Mouse (Mus musculus) hindbrain, postnatal 0 days (tissue): ENCODE measurements around the gene Amz2. TPM values are rescaled to one million over a fixed set of nuclear protein-coding genes. Genes with fewer than 3 reads are reported as not detected.

Experiments used
- ATAC-seq: fragments of 200-750 bp; cut with Nextera tagmentation; 2 replicates; pipeline ENCODE4 v1.8.0; 2017; ENCODE audit warnings: mild to moderate bottlenecking, moderate TSS enrichment, moderate library complexity
- DNase-seq: peaks from one replicate; pipeline ENCODE4 v3.0.0-alpha.2; 2015; ENCODE audit warnings: low spot score
- H3K27ac ChIP-seq: fragments of 300-500 bp; sonication (generic); 2 replicates; pipeline ENCODE4 v1.5.1; 2014; ENCODE audit warnings: mild to moderate bottlenecking
- H3K27me3 ChIP-seq: fragments of 300-500 bp; sonication (generic); 2 replicates; pipeline ENCODE4 v1.6.1; 2014; ENCODE audit warnings: low read length, mixed read lengths; ENCODE audit not compliant: insufficient read depth
- H3K36me3 ChIP-seq: fragments of 300-500 bp; sonication (generic); 2 replicates; pipeline ENCODE4 v1.6.1; 2014; ENCODE audit warnings: low read length, mixed read lengths; ENCODE audit not compliant: insufficient read depth
- H3K4me1 ChIP-seq: fragments of 300-500 bp; sonication (generic); 2 replicates; pipeline ENCODE4 v1.6.1; 2014; ENCODE audit warnings: antibody characterized with exemption, low read length, mixed read lengths; ENCODE audit not compliant: insufficient read depth
- H3K4me2 ChIP-seq: fragments of 300-500 bp; sonication (generic); 2 replicates; pipeline ENCODE4 v1.6.1; 2014; ENCODE audit warnings: low read depth, mild to moderate bottlenecking, low read length, moderate library complexity, mixed read lengths
- H3K4me3 ChIP-seq: fragments of 300-500 bp; sonication (generic); 2 replicates; pipeline ENCODE4 v1.5.1; 2014; ENCODE audit warnings: low read length
- H3K9ac ChIP-seq: fragments of 300-500 bp; sonication (generic); replicated peaks from 2 replicates; pipeline ENCODE4 v1.6.1; 2014; ENCODE audit warnings: mild to moderate bottlenecking, low read length, moderate library complexity, mixed read lengths
- H3K9me3 ChIP-seq: fragments of 300-500 bp; sonication (generic); 2 replicates; pipeline ENCODE4 v1.6.1; 2016; ENCODE audit warnings: low read length, mixed read lengths
- CTCF ChIP-seq: IDR thresholded peaks from 2 replicates; pipeline ENCODE4 v1.5.1; 2016; ENCODE audit warnings: antibody characterized with exemption, control low read depth, low read depth
- WGBS: fragments of 180-500 bp; shearing (Covaris S2); extraction: QIAGEN DNeasy Blood & Tissue Kit; methylation state at CpG from one replicate; pipeline ENCODE4 v1.1.7; 2014; 5-methylcytosine and 5-hydroxymethylcytosine counted together
- polyA plus RNA-seq: library from polyadenylated mRNA; unstranded; fragments of >200 nt; fragmentation: Nextera tagmentation; extraction: Ambion mirVana; gene quantifications from 2 replicates; pipeline ENCODE4 v1.2.1, GENCODE M21; 2015
- total RNA-seq: library from RNA; depleted of rRNA; stranded (reverse); fragments of >200 nt; gene quantifications from 2 replicates; pipeline ENCODE4 v1.2.3, GENCODE M21; 2014

The Amz2 gene
- total and polyA plus RNA-seq, 2 experiments from 2014 or later = 38.4 to 145 TPM

- no peaks in the 10 kb centered on the region for H3K27me3 ChIP-seq
- no peak overlapping the region for H3K9ac ChIP-seq
- H3K27ac ChIP-seq = no peak overlapping the region
- DNase-seq (no peak), ATAC-seq (no peak)
- no peak overlapping the region for H3K4me2 ChIP-seq
- WGBS = 92% methylated on average over 11 of the region's 11 CpGs
- H3K36me3 ChIP-seq = peaks cover 10% of the 10 kb centered on the region; the same call in 1 of the 2 replicates
- no peaks in the 10 kb centered on the region for H3K4me1 ChIP-seq
- no peak for TF ChIP-seq CTCF
- no peaks in the 10 kb centered on the region for H3K9me3 ChIP-seq
- H3K4me3 ChIP-seq = no peak overlapping the region
Measured at GRCm38 (mm10) chr11:109458165-109458564, 32.4 kb downstream of the Amz2 start.

GRCm38 (mm10) chr11:109460586-109460985 lies 34.8 kb downstream of the Amz2 start:
- TF ChIP-seq CTCF = no peak
- Histone ChIP-seq H3K36me3 (peaks cover 6% of the 10 kb centered on the region; the same call in 1 of the 2 replicates), H3K4me1 (no peaks in the 10 kb centered on the region), H3K9me3 (no peaks in the 10 kb centered on the region), H3K4me2 (no peak overlapping the region), H3K4me3 (no peak overlapping the region), H3K9ac (no peak overlapping the region), H3K27ac (no peak overlapping the region), H3K27me3 (no peaks in the 10 kb centered on the region)
- WGBS = 73% methylated on average over 5 of the region's 5 CpGs
- ATAC-seq (no peak), DNase-seq (no peak)

- TF ChIP-seq CTCF = no peak
- Histone ChIP-seq H3K27me3 (no peaks in the 10 kb centered on the region), H3K36me3 (0 out of 2 replicates have a peak, but pooled peaks cover 6% of the 10 kb centered on the region), H3K9me3 (no peaks in the 10 kb centered on the region), H3K4me2 (no peak overlapping the region), H3K9ac (no peak overlapping the region), H3K27ac (no peak overlapping the region), H3K4me3 (no peak overlapping the region), H3K4me1 (no peaks in the 10 kb centered on the region)
- ATAC-seq (no peak), DNase-seq (no peak)
- 92% methylated on average over 4 of the region's 4 CpGs for WGBS
Measured at GRCm38 (mm10) chr11:109465068-109465467, 39.3 kb downstream of the Amz2 start.

GRCm38 (mm10) chr11:109466987-109467386 lies 41.2 kb downstream of the Amz2 start:
- H3K27ac ChIP-seq = no peak overlapping the region
- H3K4me3 ChIP-seq = no peak overlapping the region
- peaks cover 3% of the 10 kb centered on the region; the same call in 1 of the 2 replicates for H3K4me1 ChIP-seq
- ATAC-seq (no peak), DNase-seq (no peak)
- 0 out of 2 replicates have a peak, but pooled peaks cover 6% of the 10 kb centered on the region for H3K36me3 ChIP-seq
- H3K9me3 ChIP-seq = no peaks in the 10 kb centered on the region
- H3K9ac ChIP-seq = no peak overlapping the region
- TF ChIP-seq CTCF = no peak
- WGBS = 84% methylated on average over 8 of the region's 8 CpGs
- no peaks in the 10 kb centered on the region for H3K27me3 ChIP-seq
- H3K4me2 ChIP-seq = no peak overlapping the region

- no peak overlapping the region for H3K4me3 ChIP-seq
- H3K9me3 ChIP-seq = no peaks in the 10 kb centered on the region
- H3K27ac ChIP-seq = no peak overlapping the region
- no peak overlapping the region for H3K9ac ChIP-seq
- TF ChIP-seq CTCF = no peak
- H3K27me3 ChIP-seq = no peaks in the 10 kb centered on the region
- H3K4me2 ChIP-seq = no peak overlapping the region
- ATAC-seq (no peak), DNase-seq (no peak)
- peaks cover 3% of the 10 kb centered on the region; the same call in 1 of the 2 replicates for H3K4me1 ChIP-seq
- 0 out of 2 replicates have a peak, but pooled peaks cover under 1% of the 10 kb centered on the region for H3K36me3 ChIP-seq
- WGBS = 82% methylated on average over 5 of the region's 5 CpGs
Measured at GRCm38 (mm10) chr11:109468133-109468532, 42.4 kb downstream of the Amz2 start.

- Histone ChIP-seq H3K27me3 (no peaks in the 10 kb centered on the region), H3K4me2 (no peak overlapping the region), H3K36me3 (no peaks in the 10 kb centered on the region), H3K27ac (no peak overlapping the region), H3K9me3 (no peaks in the 10 kb centered on the region), H3K4me3 (no peak overlapping the region), H3K9ac (no peak overlapping the region), H3K4me1 (peaks cover 3% of the 10 kb centered on the region; the same call in 1 of the 2 replicates)
- no peak for DNase-seq
- ATAC-seq = no peak
- WGBS = 70% methylated on average over 9 of the region's 9 CpGs
- no peak for TF ChIP-seq CTCF
Measured at GRCm38 (mm10) chr11:109470170-109470569, 44.4 kb downstream of the Amz2 start.
